Mouse (Mus musculus) thymus, adult 2 months (tissue): Measurements from ENCODE around the gene Klk1.

Experiments used
- CTCF ChIP-seq: fragments of 200-500 bp; IDR thresholded peaks from 2 replicates; pipeline ENCODE4 v1.5.1; 2012; ENCODE audit warnings: mild to moderate bottlenecking, control low read depth, low read length, moderate library complexity, borderline replicate concordance; ENCODE audit not compliant: control insufficient read depth, poor library complexity, insufficient read depth; ENCODE audit errors: extremely low read depth
- POLR2A ChIP-seq: fragments of 200-500 bp; IDR thresholded peaks from 2 replicates; pipeline ENCODE4 v1.6.1; 2012; ENCODE audit warnings: mild to moderate bottlenecking, low read length, control low read depth, moderate library complexity; ENCODE audit not compliant: control insufficient read depth, poor library complexity, insufficient read depth; ENCODE audit errors: extremely low read depth

GRCm38 (mm10) chr7:44225076-44225475 lies at the start of gene Klk1:
- no peak for TF ChIP-seq CTCF
- TF ChIP-seq POLR2A, result no peak
